Mouse (Mus musculus): ENCODE results near the gene Rsph3a.

Rsph3a gene

GRCm38 (mm10) chr17:7945117-7946052 lies at the start of gene Rsph3a:
Gene Rsph3a, plus strand, starts transcription at chr17:7945614.
- peak; percentile 91 to 93 for DNase-seq (ENCODE audit: low spot score in 2 of 2)

GRCm38 (mm10) chr17:7896047-7896635 lies 49.3 kb upstream of the Rsph3a start:
- no peak for DNase-seq (ENCODE audit: low spot score in 2 of 2)

- DNase-seq (ENCODE audit: low spot score in 2 of 2): no peak
Observed at GRCm38 (mm10) chr17:7897120-7897519, 48.3 kb upstream of the Rsph3a start.

- no peak for DNase-seq (ENCODE audit: low spot score in 2 of 2)
Observed at GRCm38 (mm10) chr17:7897756-7898155, 47.7 kb upstream of the Rsph3a start.

- no peak for DNase-seq (ENCODE audit: low spot score in 2 of 2)
Observed at GRCm38 (mm10) chr17:7899233-7899632, 46.2 kb upstream of the Rsph3a start.

- DNase-seq (ENCODE audit: low spot score in 2 of 2): no peak
Observed at GRCm38 (mm10) chr17:7899961-7900360, 45.5 kb upstream of the Rsph3a start.

- no peak for DNase-seq (ENCODE audit: low spot score in 2 of 2)
Observed at GRCm38 (mm10) chr17:7901536-7901935, 43.9 kb upstream of the Rsph3a start.

- DNase-seq (ENCODE audit: low spot score in 2 of 2): peak; percentile 64 to 68
Observed at GRCm38 (mm10) chr17:7902362-7902761, 43.1 kb upstream of the Rsph3a start.

GRCm38 (mm10) chr17:7904992-7905391 lies 40.4 kb upstream of the Rsph3a start:
- no peak for DNase-seq (ENCODE audit: low spot score in 2 of 2)

- DNase-seq (ENCODE audit: low spot score in 2 of 2): no peak
Observed at GRCm38 (mm10) chr17:7905936-7906685, 39.3 kb upstream of the Rsph3a start.

- no peak for DNase-seq (ENCODE audit: low spot score in 2 of 2)
Observed at GRCm38 (mm10) chr17:7914596-7915227, 30.7 kb upstream of the Rsph3a start.

GRCm38 (mm10) chr17:7915791-7916190 lies 29.6 kb upstream of the Rsph3a start:
- DNase-seq (ENCODE audit: low spot score in 2 of 2): no peak

GRCm38 (mm10) chr17:7916782-7917574 lies 28.4 kb upstream of the Rsph3a start:
- DNase-seq (ENCODE audit: low spot score in 2 of 2): no peak

GRCm38 (mm10) chr17:7918355-7918754 lies 27.1 kb upstream of the Rsph3a start:
- DNase-seq (ENCODE audit: low spot score in 2 of 2): no peak

GRCm38 (mm10) chr17:7919209-7919608 lies 26.2 kb upstream of the Rsph3a start:
- no peak for DNase-seq (ENCODE audit: low spot score in 2 of 2)

- DNase-seq (ENCODE audit: low spot score in 2 of 2): no peak
Observed at GRCm38 (mm10) chr17:7922564-7922963, 22.9 kb upstream of the Rsph3a start.

- peak in 1 of 2 experiments; percentile 14 for DNase-seq (ENCODE audit: low spot score in 2 of 2)
Observed at GRCm38 (mm10) chr17:7924185-7924725, 21.2 kb upstream of the Rsph3a start.

- DNase-seq (ENCODE audit: low spot score in 2 of 2): peak in 1 of 2 experiments; percentile 22
Observed at GRCm38 (mm10) chr17:7925413-7926160, 19.8 kb upstream of the Rsph3a start, which contains the start of gene Tagap. Gene Tagap, plus strand, starts transcription at chr17:7926000.

GRCm38 (mm10) chr17:7927582-7928535 lies 17.6 kb upstream of the Rsph3a start:
- peak; percentile 61 to 79 for DNase-seq (ENCODE audit: low spot score in 2 of 2)

All from right cerebral cortex, postnatal 10 days (tissue).